Mouse (Mus musculus) gastrocnemius, adult 18-20 months (tissue): ENCODE results near the gene Nr1i2. TPM values are rescaled to one million over a fixed set of nuclear protein-coding genes. Genes with fewer than 3 reads are reported as not detected.
A peak's percentile ranks its signal among the peaks of the same experiment; 100 is the strongest.

Source experiments
- DNase-seq: peaks from one replicate; pipeline ENCODE4 v3.0.0; 2021; ENCODE audit warnings: low spot score
- total RNA-seq, 2 experiments: library from RNA; stranded (reverse); gene quantifications; 2 replicates each; pipeline ENCODE4 v1.2.3; 2021

The Nr1i2 gene
- total RNA-seq, 2 experiments from 2014 or later, result 0.09 TPM; not detected in 1

DNA sequence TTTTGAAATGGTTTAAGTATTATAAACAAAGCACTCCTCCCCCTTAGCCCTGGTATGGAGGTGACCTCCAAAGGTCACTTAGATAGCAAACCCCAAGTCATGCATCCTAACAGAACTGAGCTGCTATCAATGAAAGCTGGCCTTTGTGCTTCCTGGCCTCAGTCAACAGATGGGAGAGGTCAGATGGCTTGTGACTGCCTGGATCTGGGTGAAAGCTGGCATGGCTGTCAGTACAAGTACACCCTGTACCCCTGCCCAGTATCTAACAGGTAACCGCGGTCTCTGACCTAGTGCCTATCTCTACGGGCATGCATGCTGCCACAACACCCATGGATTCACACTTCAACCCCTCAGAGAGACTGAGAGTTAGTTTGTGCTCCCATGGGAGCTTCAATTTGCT is 6.9 kb downstream of the Nr1i2 start:
- no peak for DNase-seq

DNA sequence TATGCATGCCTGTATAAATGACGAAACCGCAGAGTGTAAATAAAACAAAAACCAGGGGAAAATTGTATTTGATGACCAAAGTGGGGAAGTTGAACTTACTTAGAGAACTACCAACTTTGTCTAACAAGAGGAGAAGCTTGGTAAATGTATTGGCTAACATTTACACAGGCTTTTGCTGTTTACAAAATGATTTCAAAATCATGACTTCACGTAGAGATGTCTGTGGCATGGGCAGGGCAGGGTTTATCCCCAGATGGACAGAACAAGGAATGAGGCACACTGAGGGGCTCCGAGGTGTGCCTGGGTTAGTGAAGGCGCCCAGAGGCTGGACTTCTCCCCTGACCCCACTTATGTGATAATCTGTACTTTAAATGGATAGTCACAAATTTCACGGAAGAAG is 7.3 kb downstream of the Nr1i2 start:
- DNase-seq, result no peak

- DNase-seq, result no peak
Measured at GRCm38 (mm10) chr16:38286541-38286940, 8.1 kb downstream of the Nr1i2 start.

DNA sequence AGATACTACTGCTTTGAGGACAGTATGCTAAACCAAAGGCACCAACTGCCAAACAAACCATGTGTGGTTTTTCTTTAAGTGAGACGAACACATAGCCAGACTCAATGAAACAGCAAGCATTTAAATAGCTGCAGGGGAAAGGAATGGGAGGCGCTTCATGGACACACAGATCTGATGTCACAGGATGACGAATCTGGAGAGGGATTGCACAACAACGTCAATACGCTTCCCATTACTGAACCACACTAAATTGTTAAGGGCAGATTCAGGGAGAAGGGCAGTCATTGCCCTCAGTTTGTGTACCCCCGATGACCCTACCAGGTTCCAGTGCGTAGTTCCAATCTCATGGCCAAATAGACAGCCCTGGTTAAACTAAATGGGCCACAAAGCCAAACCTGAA is 8.8 kb downstream of the Nr1i2 start:
- no peak for DNase-seq

DNA sequence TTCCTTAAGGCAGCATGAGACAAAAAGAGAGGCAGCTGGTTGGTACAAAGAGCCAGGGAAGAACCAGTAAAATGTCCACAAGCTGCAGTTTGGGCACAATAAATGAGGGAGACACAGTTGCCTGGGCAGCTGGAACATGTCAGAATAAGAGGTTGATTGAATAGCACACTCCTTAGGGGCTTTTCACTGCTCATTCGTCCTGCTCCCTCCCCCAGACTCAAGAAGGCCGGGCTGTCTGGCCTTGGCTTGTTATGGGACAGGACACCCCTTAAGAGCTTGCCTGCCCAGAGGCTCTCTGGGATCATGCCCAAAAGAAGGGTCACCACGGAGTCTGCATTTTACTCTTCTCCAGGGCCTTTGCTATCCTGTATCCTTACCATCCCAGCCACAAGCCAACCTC is 11.3 kb downstream of the Nr1i2 start:
- DNase-seq, result no peak

GRCm38 (mm10) chr16:38282559-38283160 is 12.0 kb downstream of the Nr1i2 start:
- no peak for DNase-seq

- no peak for DNase-seq
Measured at GRCm38 (mm10) chr16:38280951-38281350, 13.7 kb downstream of the Nr1i2 start.

DNA sequence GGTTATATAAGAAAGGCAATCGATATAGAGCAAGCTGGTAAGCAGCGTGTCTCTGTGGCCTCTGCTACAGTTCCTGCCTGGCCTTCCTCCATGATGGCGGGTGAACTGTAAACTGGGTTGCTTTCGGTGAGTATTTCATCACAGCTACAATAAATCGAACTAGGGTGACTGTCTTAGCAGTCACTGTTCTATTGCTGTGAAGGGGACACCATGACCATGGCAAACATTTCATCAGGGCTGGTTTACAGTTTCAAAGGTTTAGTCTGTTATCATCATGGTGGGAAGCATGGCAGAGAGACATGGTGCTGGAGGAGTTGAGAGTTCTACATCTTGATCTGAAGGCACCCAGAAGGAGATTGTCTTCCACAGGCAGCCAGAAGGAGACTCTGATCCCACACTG is 14.8 kb downstream of the Nr1i2 start:
- no peak for DNase-seq

- no peak for DNase-seq
Measured at GRCm38 (mm10) chr16:38274737-38275136, 19.9 kb downstream of the Nr1i2 start.

DNA sequence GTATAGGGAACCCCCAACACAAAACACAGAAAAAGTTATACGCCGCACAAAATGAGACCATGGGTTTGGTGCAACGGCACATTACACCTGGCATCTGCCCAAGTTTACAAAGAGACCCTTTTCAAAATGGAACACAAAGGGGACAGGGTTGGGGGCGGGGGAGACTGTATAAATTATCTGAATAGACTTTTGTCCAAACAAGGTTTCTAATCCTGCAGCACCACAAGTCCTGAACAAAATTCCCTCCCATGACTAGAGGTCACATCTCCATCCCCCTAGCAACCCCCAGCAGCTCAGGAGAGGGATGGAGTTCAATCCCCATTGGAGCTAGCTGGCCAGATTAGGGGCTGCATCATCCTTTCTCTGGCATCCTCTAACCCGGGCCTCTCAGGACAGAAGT is 22.1 kb downstream of the Nr1i2 start:
- DNase-seq, result no peak

GRCm38 (mm10) chr16:38271601-38272000 is 23.0 kb downstream of the Nr1i2 start:
- no peak for DNase-seq

DNA sequence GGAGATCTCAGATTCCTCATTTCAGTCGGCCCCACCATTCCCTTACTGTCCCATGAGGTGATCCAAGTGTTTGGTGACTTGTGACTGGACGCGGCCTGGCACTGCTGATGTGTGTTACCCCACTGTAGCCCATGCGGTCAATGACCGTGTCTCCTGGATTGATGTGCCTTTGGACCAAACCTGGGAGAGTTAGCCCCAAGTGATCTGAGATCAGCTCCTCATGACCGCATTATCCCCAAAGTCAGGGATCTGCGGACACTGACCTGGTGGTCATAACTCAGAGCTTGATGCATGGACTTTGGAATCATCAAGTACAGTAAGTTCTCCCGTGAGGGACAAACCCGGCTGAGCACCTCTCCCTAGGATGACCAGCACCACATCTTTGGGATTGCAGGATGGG is 38.7 kb downstream of the Nr1i2 start:
- DNase-seq, result no peak

DNA sequence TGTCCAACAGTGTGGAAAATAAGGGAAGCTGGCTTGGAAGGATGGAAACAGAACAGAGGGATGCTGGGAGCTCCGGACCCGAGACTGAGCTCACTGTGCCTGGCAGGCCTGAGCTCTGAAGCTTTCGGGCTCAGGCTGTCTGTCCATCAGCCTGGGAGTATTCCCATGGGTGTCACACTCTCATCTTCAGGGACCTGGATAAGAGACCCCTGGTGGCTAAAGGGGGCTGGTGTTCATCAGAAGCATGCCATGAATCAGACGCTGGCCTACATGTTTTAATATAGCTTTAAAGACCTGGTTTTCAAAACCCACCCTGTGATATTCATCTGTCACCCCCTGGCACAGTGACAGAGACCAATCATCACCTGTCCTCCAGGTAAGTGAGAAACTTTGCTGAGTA is 39.5 kb downstream of the Nr1i2 start:
- DNase-seq, result no peak

DNA sequence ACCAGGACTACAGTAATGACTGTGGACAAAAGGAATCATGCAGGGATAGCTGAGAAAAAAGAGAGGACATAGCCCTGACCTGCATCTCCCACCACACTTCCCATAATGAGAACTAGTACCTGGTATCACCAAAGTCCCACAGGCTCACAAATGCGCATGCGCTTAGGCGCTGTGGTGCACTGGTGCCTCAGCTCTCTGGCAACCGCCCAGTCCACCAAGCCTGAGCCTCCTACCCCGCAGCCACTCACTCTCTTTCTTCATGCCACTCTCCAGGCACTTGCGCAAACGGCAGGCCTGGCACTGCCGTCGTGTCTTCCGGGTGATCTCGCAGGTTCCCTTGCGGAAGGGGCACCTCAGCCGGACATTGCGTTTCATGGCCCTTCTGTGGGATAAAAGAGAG is 40.6 kb downstream of the Nr1i2 start:
- DNase-seq, result no peak

GRCm38 (mm10) chr16:38250467-38250866 is 44.2 kb downstream of the Nr1i2 start:
- DNase-seq, result no peak

- DNase-seq, result no peak
Measured at GRCm38 (mm10) chr16:38248331-38248961, 46.2 kb downstream of the Nr1i2 start.

GRCm38 (mm10) chr16:38245849-38246585 is 48.6 kb downstream of the Nr1i2 start:
- no peak for DNase-seq

GRCm38 (mm10) chr16:38245379-38245778 is 49.2 kb downstream of the Nr1i2 start:
- no peak for DNase-seq

DNA sequence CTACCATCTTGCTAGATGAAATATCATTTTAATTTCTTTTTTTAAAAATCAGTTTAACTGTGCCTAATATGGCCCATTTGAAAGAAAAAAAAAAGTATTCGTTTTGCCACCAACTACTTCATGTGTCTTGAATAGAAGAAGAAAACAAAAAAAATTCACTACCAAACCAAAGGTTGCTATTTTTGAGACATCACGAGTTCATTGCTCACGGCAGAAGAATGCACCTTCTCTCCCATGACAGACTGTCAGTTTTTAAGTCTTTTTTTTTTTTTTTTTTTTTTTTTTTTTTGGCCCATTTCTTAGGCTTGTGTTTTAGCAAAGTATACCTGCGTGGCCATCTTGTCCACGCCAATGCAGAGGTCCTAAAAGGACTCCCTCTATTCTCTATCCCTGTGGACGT is 50.5 kb downstream of the Nr1i2 start:
- no peak for DNase-seq

DNA sequence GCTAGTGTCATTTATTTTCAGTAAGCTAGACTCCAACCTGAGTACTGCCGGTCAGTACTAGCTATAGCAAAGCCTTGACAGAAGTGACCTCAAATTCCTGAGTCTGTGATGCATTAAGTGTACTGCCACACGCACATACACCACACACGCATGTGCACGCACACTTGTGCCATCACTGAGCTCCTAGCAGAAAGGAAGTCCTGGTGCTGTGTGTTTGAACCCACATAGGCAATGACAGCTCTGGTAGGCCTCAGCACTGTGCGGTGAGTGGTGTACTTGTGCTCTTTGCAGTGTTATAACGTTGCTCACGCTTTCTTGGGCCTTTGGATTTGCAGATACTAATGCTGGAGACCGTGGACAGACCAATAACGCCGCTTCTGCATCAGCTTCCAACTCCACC is 54.5 kb downstream of the Nr1i2 start:
- no peak for DNase-seq

DNA sequence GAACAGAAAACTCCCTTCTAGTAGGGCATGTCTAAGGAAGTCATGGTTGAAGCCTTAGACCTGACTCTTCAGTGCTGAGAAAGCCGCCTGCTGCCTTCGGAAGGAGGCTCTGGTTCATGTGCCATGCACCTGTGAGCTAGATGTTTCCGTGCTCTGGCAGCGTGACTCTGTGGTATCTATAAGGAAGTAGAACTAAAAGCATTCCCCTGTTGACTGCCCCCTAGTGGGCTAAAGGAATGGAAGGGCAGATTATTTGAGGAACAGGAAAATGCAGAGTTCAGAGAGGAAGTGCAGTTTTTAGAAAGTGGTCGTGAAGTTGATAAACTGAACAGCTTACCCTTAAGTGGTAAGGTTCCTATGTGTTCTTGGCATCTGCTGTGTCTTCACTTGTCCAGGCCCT is 54.9 kb downstream of the Nr1i2 start:
- peak; percentile 47 for DNase-seq

- no peak for DNase-seq
Measured at GRCm38 (mm10) chr16:38236936-38237585, 57.6 kb downstream of the Nr1i2 start.
